Comparison of ENCODE assay signal across 33 mouse cellular contexts in genomic region chr13:69587849-69588248, GRCm38 (mm10).
"Had no signal": no experiment of that assay in that cellular context is flagged by ENCODE, and none has a peak within 500 bp of the region (broad histone marks: within the 10 kb centered on the region; RNA-seq: fewer than 3 reads in every experiment).

No protein-coding gene starts in this region.

- H3K4me3 ChIP-seq: limb, embryonic 10.5 days; limb, embryonic 12.5 days; limb, embryonic 13.5 days; limb, embryonic 15.5 days; liver, embryonic 12.5 days; liver, embryonic 13.5 days; liver, embryonic 15.5 days; lung, embryonic 15.5 days; megakaryocyte, embryonic 14.5 days; midbrain, embryonic 10.5 days; midbrain, embryonic 12.5 days; midbrain, embryonic 13.5 days; midbrain, embryonic 15.5 days; myocyte; neural tube, embryonic 12.5 days; neural tube, embryonic 13.5 days had no signal

- H3K27ac ChIP-seq: limb, embryonic 10.5 days; limb, embryonic 12.5 days; limb, embryonic 13.5 days; limb, embryonic 15.5 days; liver, embryonic 12.5 days; liver, embryonic 13.5 days; liver, embryonic 14.5 days; liver, embryonic 15.5 days; lung, embryonic 15.5 days; macrophage; midbrain, embryonic 10.5 days; midbrain, embryonic 12.5 days; midbrain, embryonic 13.5 days; midbrain, embryonic 15.5 days; neural tube, embryonic 12.5 days; neural tube, embryonic 13.5 days had no signal

- H3K9ac ChIP-seq: limb, embryonic 12.5 days; limb, embryonic 13.5 days; limb, embryonic 15.5 days; liver, embryonic 12.5 days; liver, embryonic 13.5 days; liver, embryonic 14.5 days; liver, embryonic 15.5 days; liver, postnatal 0 days; lung, embryonic 14.5 days; lung, embryonic 15.5 days; midbrain, embryonic 12.5 days; midbrain, embryonic 13.5 days; midbrain, embryonic 15.5 days; neural tube, embryonic 12.5 days; neural tube, embryonic 13.5 days had no signal

- DNase-seq: left cerebral cortex, postnatal 4 days; liver; liver, embryonic 13.5 days; liver, postnatal 0 days; lung, adult 18-20 months; lung, adult 2 months; lung, embryonic 14.5 days; lung, postnatal 10 days; lung, postnatal 14 days; lung, postnatal 36 days; lung, postnatal 4 days; midbrain, embryonic 14.5 days had no signal

- H3K9me3 ChIP-seq: limb, embryonic 10.5 days; limb, embryonic 12.5 days; limb, embryonic 13.5 days; limb, embryonic 15.5 days; liver, embryonic 12.5 days; liver, embryonic 13.5 days; liver, embryonic 15.5 days; lung, embryonic 15.5 days; megakaryocyte, embryonic 14.5 days; midbrain, embryonic 10.5 days; midbrain, embryonic 12.5 days; midbrain, embryonic 13.5 days; midbrain, embryonic 15.5 days; neural tube, embryonic 12.5 days; neural tube, embryonic 13.5 days had no signal

- H3K36me3 ChIP-seq: limb, embryonic 10.5 days; limb, embryonic 15.5 days; liver, embryonic 12.5 days; liver, embryonic 13.5 days; liver, embryonic 15.5 days; lung, embryonic 15.5 days; midbrain, embryonic 12.5 days; midbrain, embryonic 13.5 days; midbrain, embryonic 15.5 days; neural tube, embryonic 12.5 days; neural tube, embryonic 13.5 days had no signal

- H3K27me3 ChIP-seq: limb, embryonic 12.5 days; limb, embryonic 13.5 days; limb, embryonic 15.5 days; liver, embryonic 12.5 days; liver, embryonic 13.5 days; liver, embryonic 15.5 days; lung, embryonic 15.5 days; megakaryocyte, embryonic 14.5 days; midbrain, embryonic 12.5 days; midbrain, embryonic 13.5 days; midbrain, embryonic 15.5 days; neural tube, embryonic 12.5 days; neural tube, embryonic 13.5 days had no signal

- H3K4me2 ChIP-seq: limb, embryonic 12.5 days; limb, embryonic 13.5 days; limb, embryonic 15.5 days; liver, embryonic 11.5 days; liver, embryonic 12.5 days; liver, embryonic 13.5 days; liver, embryonic 15.5 days; lung, embryonic 14.5 days; lung, embryonic 15.5 days; midbrain, embryonic 11.5 days; midbrain, embryonic 12.5 days; midbrain, embryonic 13.5 days; midbrain, embryonic 15.5 days; neural tube, embryonic 12.5 days; neural tube, embryonic 13.5 days had no signal

- H3K4me1 ChIP-seq: limb, embryonic 12.5 days; limb, embryonic 13.5 days; limb, embryonic 15.5 days; liver, embryonic 12.5 days; liver, embryonic 13.5 days; lung, embryonic 15.5 days; midbrain, embryonic 12.5 days; midbrain, embryonic 13.5 days; midbrain, embryonic 15.5 days; neural tube, embryonic 12.5 days; neural tube, embryonic 13.5 days had no signal

- ATAC-seq: liver, embryonic 12.5 days; lung, postnatal 0 days; midbrain, embryonic 13.5 days; midbrain, embryonic 15.5 days; midbrain, embryonic 16.5 days had no signal
